Mouse (Mus musculus) layer of hippocampus, adult 18-20 months (tissue): ENCODE measurements around the gene Tbcel. TPM values are rescaled to one million over a fixed set of nuclear protein-coding genes. Genes with fewer than 3 reads are reported as not detected.

ENCODE experiments used
- DNase-seq, 2 experiments: peaks; one replicate each; pipeline ENCODE4 v3.0.0; 2022; ENCODE audit warnings: low spot score in 2 of 2
- long read RNA-seq: library from polyadenylated mRNA; stranded (forward); transcript quantifications from one replicate; pipeline ENCODE4 v2.0.0, GENCODE M21; 2021
- total RNA-seq, 2 experiments: library from RNA; stranded (reverse); gene quantifications; 2 replicates each; pipeline ENCODE4 v1.2.3; 2021

The Tbcel gene
- 10 to 100 TPM; 57.3 to 60.6 TPM for total RNA-seq
- long read RNA-seq, full-length matches to known transcripts: 17 of 36 reads
- long read RNA-seq, partial matches to known transcripts: 1 of 36 reads
- long read RNA-seq, other reads (novel, unspliced or antisense): 18 of 36 reads

GRCm38 (mm10) chr9:42507709-42508108 is at the start of gene Tbcel:
Gene Tbcel, minus strand, starts transcription at chr9:42507809.
- no peak for DNase-seq

GRCm38 (mm10) chr9:42555186-42555585 is 47.6 kb upstream of the Tbcel start:
- DNase-seq: no peak

GRCm38 (mm10) chr9:42550116-42550515 is 42.5 kb upstream of the Tbcel start:
- peak; percentile 77 to 80 for DNase-seq

- DNase-seq: no peak
Observed at GRCm38 (mm10) chr9:42548981-42549380, 41.4 kb upstream of the Tbcel start.

GRCm38 (mm10) chr9:42544521-42544920 is 36.9 kb upstream of the Tbcel start:
- peak in 1 of 2 experiments; percentile 55 for DNase-seq

- no peak for DNase-seq
Observed at GRCm38 (mm10) chr9:42533491-42533890, 25.9 kb upstream of the Tbcel start.

GRCm38 (mm10) chr9:42533041-42533440 is 25.4 kb upstream of the Tbcel start:
- no peak for DNase-seq

GRCm38 (mm10) chr9:42531951-42532350 is 24.3 kb upstream of the Tbcel start:
- DNase-seq: no peak

- peak; percentile 62 to 84 for DNase-seq
Observed at GRCm38 (mm10) chr9:42530221-42531152, 22.9 kb upstream of the Tbcel start.

- peak; percentile 29 to 71 for DNase-seq
Observed at GRCm38 (mm10) chr9:42520587-42521084, 13.0 kb upstream of the Tbcel start.

- peak; percentile 25 to 47 for DNase-seq
Observed at GRCm38 (mm10) chr9:42518163-42518562, 10.6 kb upstream of the Tbcel start.

GRCm38 (mm10) chr9:42513159-42513558 is 5.5 kb upstream of the Tbcel start:
- no peak for DNase-seq

GRCm38 (mm10) chr9:42512312-42512711 is 4.7 kb upstream of the Tbcel start:
- DNase-seq: no peak

- DNase-seq: no peak
Observed at GRCm38 (mm10) chr9:42508235-42508634, 626 bp upstream of the Tbcel start.

- DNase-seq: no peak
Observed at GRCm38 (mm10) chr9:42507022-42507421, 587 bp downstream of the Tbcel start.

- DNase-seq: no peak
Observed at GRCm38 (mm10) chr9:42504971-42505510, 2.6 kb downstream of the Tbcel start.

GRCm38 (mm10) chr9:42504559-42504958 is 3.0 kb downstream of the Tbcel start:
- DNase-seq: no peak

GRCm38 (mm10) chr9:42503709-42504108 is 3.9 kb downstream of the Tbcel start:
- no peak for DNase-seq

GRCm38 (mm10) chr9:42496296-42496695 is 11.3 kb downstream of the Tbcel start:
- DNase-seq: no peak

- peak; percentile 84 to 92 for DNase-seq
Observed at GRCm38 (mm10) chr9:42491780-42492179, 15.8 kb downstream of the Tbcel start.

- DNase-seq: peak; percentile 32 to 73
Observed at GRCm38 (mm10) chr9:42490589-42491382, 16.8 kb downstream of the Tbcel start.
